Mouse (Mus musculus) frontal cortex, postnatal 14 days (tissue): ENCODE results near the gene Gatad2a.

Source experiments
- DNase-seq, 2 experiments: peaks; one replicate each; pipeline ENCODE4 v3.0.0; 2022; ENCODE audit warnings: low spot score in 2 of 2

Gatad2a gene

GRCm38 (mm10) chr8:69874155-69874554 is 122.0 kb downstream of the Gatad2a start:
- peak in 1 of 2 experiments; percentile 74 for DNase-seq

- DNase-seq = no peak
Measured at GRCm38 (mm10) chr8:69870907-69871306, 125.3 kb downstream of the Gatad2a start.

DNA sequence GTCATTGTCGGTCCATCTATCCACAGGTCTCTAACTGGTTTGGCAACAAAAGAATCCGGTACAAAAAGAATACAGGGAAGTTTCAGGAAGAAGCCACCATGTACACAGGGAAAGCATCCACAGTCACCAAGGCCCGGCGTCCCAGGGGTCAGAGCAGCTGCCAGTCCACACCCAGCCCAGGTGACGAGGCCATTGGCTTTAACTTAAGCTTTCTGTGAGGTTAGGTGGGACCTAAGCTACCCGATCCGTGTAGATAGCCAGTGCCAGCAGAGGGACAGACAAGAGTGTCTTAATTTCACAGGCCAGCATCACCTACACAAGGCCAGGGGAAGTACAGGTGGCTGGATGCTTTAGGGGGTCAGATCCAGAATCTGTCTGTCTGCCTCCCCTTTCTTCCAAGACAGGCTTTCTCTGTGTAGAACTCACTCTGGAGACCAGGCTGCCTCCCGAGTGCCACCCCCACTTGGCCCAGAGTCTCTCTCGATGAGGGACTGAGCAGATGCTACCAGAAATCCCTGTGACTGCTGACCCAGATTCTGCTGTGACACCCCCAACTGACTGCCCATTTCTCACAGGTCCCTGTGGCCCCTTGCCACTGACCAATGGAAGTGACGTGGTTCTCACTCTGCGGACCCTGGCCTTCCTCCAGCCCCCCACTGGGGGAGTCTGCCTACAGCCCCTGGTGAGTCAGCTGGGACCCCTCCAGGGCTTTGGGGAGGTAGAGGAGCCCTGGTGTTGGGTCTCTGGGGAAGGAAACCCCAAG is 126.0 kb downstream of the Gatad2a start:
- no peak for DNase-seq

- DNase-seq = no peak
Measured at GRCm38 (mm10) chr8:69867696-69868326, 128.4 kb downstream of the Gatad2a start.

DNA sequence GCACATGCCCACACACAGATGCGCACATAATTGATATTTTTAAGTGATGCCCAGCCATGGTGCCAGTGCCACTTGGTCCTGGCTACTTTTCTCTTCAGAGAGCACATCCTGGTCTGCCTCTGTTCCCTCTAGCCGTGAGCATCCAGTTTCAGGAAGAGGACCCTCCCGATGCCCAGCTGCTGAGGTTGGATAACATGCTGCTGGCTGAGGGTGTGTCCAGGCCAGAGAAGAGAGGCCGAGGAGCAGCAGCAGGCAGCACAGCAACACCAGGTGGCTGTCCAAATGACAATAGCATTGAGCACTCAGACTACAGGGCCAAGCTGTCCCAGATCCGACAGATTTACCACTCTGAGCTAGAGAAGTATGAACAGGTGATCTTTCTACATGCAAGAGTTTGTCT is 132.0 kb downstream of the Gatad2a start:
- no peak for DNase-seq

- no peak for DNase-seq
Measured at GRCm38 (mm10) chr8:69863387-69864020, 132.7 kb downstream of the Gatad2a start.

DNA sequence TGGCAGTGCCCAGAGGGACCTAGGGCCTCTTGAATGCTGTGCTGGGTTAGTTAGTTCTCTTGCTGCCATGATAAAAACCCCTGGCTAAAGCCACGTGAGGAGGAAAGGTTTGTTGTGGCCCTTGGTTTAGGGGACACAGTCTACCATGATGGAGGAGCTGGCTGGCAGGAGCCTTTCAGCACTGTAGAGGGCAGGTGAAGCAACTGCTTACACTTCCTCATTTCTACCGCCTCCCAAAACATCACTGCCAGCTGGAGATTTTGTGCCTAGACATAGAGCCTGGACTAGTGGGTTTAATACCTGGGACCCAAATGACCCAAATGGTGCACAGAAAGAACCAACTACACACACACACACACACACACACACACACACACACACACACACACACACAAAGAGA is 134.9 kb downstream of the Gatad2a start:
- no peak for DNase-seq

- DNase-seq = no peak
Measured at GRCm38 (mm10) chr8:69860807-69861206, 135.4 kb downstream of the Gatad2a start.
